Mouse (Mus musculus) forebrain, embryonic 10.5 days (tissue): ENCODE results near the gene Gm12355. TPM values are rescaled to one million over a fixed set of nuclear protein-coding genes. Genes with fewer than 3 reads are reported as not detected.
"Not testable (repeated sequence)": the region's sequence is repeated elsewhere in the genome, so short reads cannot be mapped to it uniquely, and the experiment has no call there.

Source experiments
- DNase-seq: peaks from one replicate; pipeline ENCODE4 v3.0.0-alpha.2; 2017; ENCODE audit warnings: low spot score; ENCODE audit errors: extremely low spot score
- H3K27ac ChIP-seq: fragments of 300-500 bp; sonication (generic); 2 replicates; pipeline ENCODE4 v1.5.1; 2016; ENCODE audit warnings: mild to moderate bottlenecking
- H3K27me3 ChIP-seq: fragments of 300-500 bp; sonication (generic); 2 replicates; pipeline ENCODE4 v1.6.1; 2016; ENCODE audit warnings: mild to moderate bottlenecking; ENCODE audit not compliant: poor library complexity, severe bottlenecking
- H3K36me3 ChIP-seq: fragments of 300-500 bp; sonication (generic); replicated peaks from 2 replicates; pipeline ENCODE4 v1.6.1; 2016; ENCODE audit warnings: mild to moderate bottlenecking, moderate library complexity
- H3K4me1 ChIP-seq: fragments of 300-500 bp; sonication (generic); 2 replicates; pipeline ENCODE4 v1.6.1; 2016
- H3K4me3 ChIP-seq: fragments of 300-500 bp; sonication (generic); 2 replicates; pipeline ENCODE4 v1.5.1; 2016; ENCODE audit warnings: mild to moderate bottlenecking, moderate library complexity
- H3K9me3 ChIP-seq: fragments of 300-500 bp; sonication (generic); 2 replicates; pipeline ENCODE4 v1.6.1; 2016; ENCODE audit warnings: mild to moderate bottlenecking, moderate library complexity
- WGBS: fragments of 180-500 bp; shearing (Covaris S2); methylation state at CpG from one replicate; pipeline ENCODE4 v1.1.7; 2016; 5-methylcytosine and 5-hydroxymethylcytosine counted together
- polyA plus RNA-seq: library from polyadenylated mRNA; unstranded; fragments of >200 nt; fragmentation: Nextera tagmentation; extraction: Ambion mirVana; gene quantifications from 2 replicates; pipeline ENCODE4 v1.2.1, GENCODE M21; 2016

Gm12355 gene
- polyA plus RNA-seq = 1.4 and 1.5 TPM in 2 replicates

GRCm38 (mm10) chr11:98625611-98626410 is at the start of gene Gm12355, which contains the start of gene Gsdma3:
Gene Gm12355, minus strand, starts transcription at chr11:98625661.
Gene Gsdma3, plus strand, starts transcription at chr11:98626360.
- H3K27me3 ChIP-seq = no peaks in the 10 kb centered on the region
- no peak within 1 kb of the TSS for H3K27ac ChIP-seq
- no peak within 1 kb of the TSS for H3K4me3 ChIP-seq
- H3K36me3 ChIP-seq = no peaks in the 10 kb centered on the region
- 90% methylated on average over 10 of the region's 10 CpGs for WGBS
- H3K4me1 ChIP-seq = no peaks in the 10 kb centered on the region
- DNase-seq = no peak
- H3K9me3 ChIP-seq = peaks cover 25% of the 10 kb centered on the region

- H3K9me3 ChIP-seq, H3K27ac ChIP-seq, H3K36me3 ChIP-seq, H3K4me1 ChIP-seq: not testable (repeated sequence)
- WGBS = 8% methylated on average over 7 of the region's 7 CpGs
- peak; percentile 56 for DNase-seq
- Histone ChIP-seq H3K4me3 (0 out of 2 replicates have a peak overlapping the region, but pooled peaks have one; percentile 10), H3K27me3 (peaks cover 17% of the 10 kb centered on the region)
Measured at GRCm38 (mm10) chr11:98673136-98673535, 47.7 kb upstream of the Gm12355 start.

GRCm38 (mm10) chr11:98672482-98672881 is 47.0 kb upstream of the Gm12355 start:
- 92% methylated on average over 5 of the region's 5 CpGs for WGBS
- DNase-seq = no peak
- H3K36me3 ChIP-seq = no peaks in the 10 kb centered on the region

DNA sequence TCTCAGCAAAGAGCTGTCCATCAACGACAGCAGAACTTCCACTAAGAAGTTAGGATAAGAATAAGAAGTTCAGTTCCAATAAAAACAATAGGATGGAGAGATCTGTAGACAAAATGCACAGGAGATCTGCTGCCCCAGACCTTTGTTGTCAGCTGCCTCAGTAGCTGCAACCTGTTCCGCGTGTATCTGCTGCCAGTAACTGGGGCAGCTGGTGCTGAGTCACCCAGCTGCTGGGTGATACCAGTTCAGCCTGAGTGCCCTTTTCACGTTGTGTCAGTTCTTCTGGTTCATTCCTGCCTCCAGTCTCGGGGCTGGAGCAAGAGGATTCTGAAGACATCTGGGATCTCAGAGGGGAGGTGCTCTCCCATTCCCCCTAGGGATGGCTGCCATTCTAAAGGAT is 46.4 kb upstream of the Gm12355 start:
- Histone ChIP-seq H3K4me3 (no peak overlapping the region), H3K4me1 (peaks cover 4% of the 10 kb centered on the region; the same call in 1 of the 2 replicates), H3K9me3 (no peaks in the 10 kb centered on the region), H3K27me3 (peaks cover 30% of the 10 kb centered on the region), H3K36me3 (no peaks in the 10 kb centered on the region), H3K27ac (no peak overlapping the region)
- WGBS = 68% methylated on average over 5 of the region's 5 CpGs
- no peak for DNase-seq

More at GRCm38 (mm10) chr11:98672482-98672881, 47.0 kb upstream of the Gm12355 start:
- Histone ChIP-seq H3K4me3 (no peak overlapping the region), H3K27me3 (peaks cover 24% of the 10 kb centered on the region), H3K27ac (no peak overlapping the region), H3K4me1 (peaks cover 4% of the 10 kb centered on the region; the same call in 1 of the 2 replicates), H3K9me3 (no peaks in the 10 kb centered on the region)

DNA sequence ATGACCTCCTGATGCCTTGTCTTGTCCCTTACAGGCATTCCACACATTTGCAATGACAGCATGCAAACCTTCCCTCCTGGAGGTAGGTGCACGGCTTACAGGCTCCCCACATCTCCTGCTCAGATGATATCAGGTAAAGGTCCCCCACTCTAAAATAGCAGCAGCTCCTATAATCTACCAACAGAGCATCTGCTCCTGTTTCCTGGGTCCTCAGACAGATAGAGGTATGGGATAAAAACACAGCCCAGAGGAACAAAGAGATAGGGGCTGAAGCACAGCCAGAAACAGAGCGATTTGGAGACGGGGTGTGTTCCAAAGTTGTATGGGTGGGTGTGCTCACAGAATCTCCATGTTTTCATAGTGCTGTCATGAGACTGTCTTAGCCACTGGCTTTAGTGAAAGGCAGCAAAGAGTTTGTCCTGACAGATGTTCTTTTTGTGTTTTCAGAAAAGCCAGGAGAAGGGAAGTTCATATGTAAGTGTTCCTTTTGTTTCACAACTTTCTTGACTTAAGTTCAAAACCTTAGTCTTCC is 45.9 kb upstream of the Gm12355 start:
- Histone ChIP-seq H3K27ac (no peak overlapping the region), H3K9me3 (no peaks in the 10 kb centered on the region), H3K4me1 (peaks cover 4% of the 10 kb centered on the region; the same call in 1 of the 2 replicates), H3K36me3 (no peaks in the 10 kb centered on the region), H3K27me3 (peaks cover 35% of the 10 kb centered on the region), H3K4me3 (no peak overlapping the region)
- DNase-seq = no peak
- WGBS = 82% methylated on average over 3 of the region's 3 CpGs

GRCm38 (mm10) chr11:98668984-98669383 is 43.5 kb upstream of the Gm12355 start:
- H3K4me3 ChIP-seq = no peak overlapping the region
- H3K9me3 ChIP-seq = no peaks in the 10 kb centered on the region
- peaks cover 37% of the 10 kb centered on the region for H3K27me3 ChIP-seq
- H3K4me1 ChIP-seq = peaks cover 9% of the 10 kb centered on the region
- H3K36me3 ChIP-seq = no peaks in the 10 kb centered on the region
- DNase-seq = no peak
- H3K27ac ChIP-seq = no peak overlapping the region
- 79% methylated on average over 2 of the region's 2 CpGs for WGBS

- Histone ChIP-seq H3K9me3 (no peaks in the 10 kb centered on the region), H3K36me3 (no peaks in the 10 kb centered on the region), H3K4me1 (peaks cover 5% of the 10 kb centered on the region), H3K27me3 (peaks cover 28% of the 10 kb centered on the region), H3K4me3 (no peak within 1 kb of the TSS), H3K27ac (no peak within 1 kb of the TSS)
- DNase-seq = no peak
- 24% methylated on average over 4 of the region's 4 CpGs for WGBS
Measured at GRCm38 (mm10) chr11:98664091-98664490, 38.6 kb upstream of the Gm12355 start, which contains the start of gene Gsdma. Gene Gsdma, plus strand, starts transcription at chr11:98664351.

DNA sequence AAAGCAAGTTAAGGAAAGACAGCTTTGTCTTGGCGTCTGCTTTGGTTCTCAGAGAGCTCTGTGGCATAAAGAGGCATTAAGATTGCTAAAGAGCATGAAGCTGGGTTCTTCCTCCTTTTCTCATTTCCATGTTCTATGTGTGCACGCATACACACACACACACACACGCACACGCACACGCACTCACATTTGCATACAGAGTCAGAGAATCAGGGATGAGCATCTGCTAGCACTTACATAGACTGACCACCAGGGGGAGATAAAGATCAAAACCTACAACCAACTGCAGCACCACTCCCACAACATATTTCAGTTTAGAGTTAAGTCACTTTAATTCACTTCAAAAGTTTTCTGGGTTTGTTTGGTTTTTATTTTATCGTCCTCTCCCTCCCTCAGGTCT is 35.1 kb upstream of the Gm12355 start:
- no peaks in the 10 kb centered on the region for H3K9me3 ChIP-seq
- no peak overlapping the region for H3K27ac ChIP-seq
- 15% methylated on average over 6 of the region's 6 CpGs for WGBS
- no peak overlapping the region for H3K4me3 ChIP-seq
- peak; percentile 19 for DNase-seq
- peaks cover 5% of the 10 kb centered on the region for H3K4me1 ChIP-seq
- H3K27me3 ChIP-seq = no peaks in the 10 kb centered on the region
- no peaks in the 10 kb centered on the region for H3K36me3 ChIP-seq

DNA sequence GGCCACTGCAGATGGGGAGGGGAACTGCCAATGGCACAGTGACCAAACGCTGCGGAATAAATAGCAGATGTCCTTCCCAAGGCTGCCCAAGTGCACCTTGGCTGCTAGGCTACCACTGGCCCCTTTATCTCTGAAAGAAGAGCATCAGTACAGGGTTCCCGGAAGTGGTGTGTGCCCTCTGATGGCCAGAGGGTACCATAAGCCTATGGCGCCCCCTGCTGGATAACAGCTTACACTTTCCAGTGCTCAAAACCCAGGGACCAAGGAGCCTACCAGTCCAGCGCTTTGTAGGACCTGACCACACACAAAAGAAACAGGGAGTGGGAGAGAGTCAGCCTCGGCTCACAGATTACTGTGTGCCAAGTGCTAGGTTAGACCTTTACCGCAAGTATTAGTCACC is 29.6 kb upstream of the Gm12355 start:
- H3K36me3 ChIP-seq, H3K4me3 ChIP-seq: not testable (repeated sequence)
- WGBS = 15% methylated on average over 7 of the region's 7 CpGs

DNA sequence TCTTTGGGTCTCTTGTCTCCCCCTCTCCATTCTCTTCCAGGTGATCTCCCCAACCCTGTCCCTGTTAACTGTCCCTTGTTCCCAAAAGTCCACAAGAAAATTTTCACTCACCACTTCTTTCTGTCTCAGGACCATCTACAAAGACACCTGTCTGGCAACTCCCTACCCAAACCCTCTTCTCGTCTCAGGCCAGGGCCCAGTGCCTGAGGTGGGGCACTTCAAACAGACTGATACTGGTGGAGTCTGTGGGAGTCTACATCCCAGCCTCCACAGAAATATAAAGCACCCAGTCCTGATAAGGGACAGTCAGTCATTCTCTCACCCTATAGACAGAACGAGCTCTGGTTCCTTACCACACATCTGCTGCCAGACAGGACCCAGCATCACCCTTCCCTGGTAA is 21.0 kb upstream of the Gm12355 start, which contains the start of gene Gsdma2:
Gene Gsdma2, plus strand, starts transcription at position 301 of the 400 bp plus-strand sequence.
- 64% methylated on average over 2 of the region's 2 CpGs for WGBS
- Histone ChIP-seq H3K4me1 (no peaks in the 10 kb centered on the region), H3K36me3 (no peaks in the 10 kb centered on the region), H3K9me3 (no peaks in the 10 kb centered on the region), H3K4me3 (no peak within 1 kb of the TSS), H3K27me3 (no peaks in the 10 kb centered on the region), H3K27ac (no peak within 1 kb of the TSS)
- no peak for DNase-seq

More for the DNA sequence above, 29.6 kb upstream of the Gm12355 start:
- not testable (repeated sequence) for H3K4me1 ChIP-seq, H3K27me3 ChIP-seq, H3K27ac ChIP-seq, H3K9me3 ChIP-seq
- DNase-seq = peak; percentile 65

GRCm38 (mm10) chr11:98645946-98646345 is 20.5 kb upstream of the Gm12355 start:
- Histone ChIP-seq H3K27me3 (no peaks in the 10 kb centered on the region), H3K4me3 (no peak overlapping the region), H3K9me3 (no peaks in the 10 kb centered on the region), H3K4me1 (no peaks in the 10 kb centered on the region), H3K36me3 (no peaks in the 10 kb centered on the region), H3K27ac (no peak overlapping the region)
- DNase-seq = no peak
- 84% methylated on average over 2 of the region's 2 CpGs for WGBS

DNA sequence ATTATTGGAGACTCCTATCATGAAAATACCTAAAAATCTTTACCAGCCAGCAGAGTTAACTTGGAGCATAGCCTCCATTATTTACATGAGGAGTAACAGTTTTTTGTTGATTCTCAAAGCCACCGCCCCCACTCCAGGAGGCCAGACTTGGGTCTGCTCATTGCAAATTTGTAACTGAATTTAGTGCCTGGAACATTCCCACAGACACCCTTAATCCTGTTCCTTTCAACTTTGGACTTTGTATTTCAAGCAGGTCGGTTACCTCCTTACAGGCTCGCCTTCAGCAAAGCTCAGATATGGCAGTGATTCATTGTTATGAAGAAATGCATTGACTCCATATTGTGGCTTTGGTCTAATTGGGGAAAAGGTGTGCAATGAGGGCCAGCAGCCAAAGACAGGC is 19.3 kb upstream of the Gm12355 start:
- H3K27ac ChIP-seq = no peak overlapping the region
- no peak overlapping the region for H3K4me3 ChIP-seq
- WGBS = 88% methylated on average over 3 of the region's 3 CpGs
- no peaks in the 10 kb centered on the region for H3K4me1 ChIP-seq
- H3K27me3 ChIP-seq = no peaks in the 10 kb centered on the region
- no peaks in the 10 kb centered on the region for H3K36me3 ChIP-seq
- DNase-seq = no peak
- no peaks in the 10 kb centered on the region for H3K9me3 ChIP-seq

GRCm38 (mm10) chr11:98640091-98640490 is 14.6 kb upstream of the Gm12355 start:
- Histone ChIP-seq H3K9me3 (no peaks in the 10 kb centered on the region), H3K36me3 (no peaks in the 10 kb centered on the region), H3K27ac (no peak overlapping the region), H3K27me3 (no peaks in the 10 kb centered on the region), H3K4me3 (no peak overlapping the region), H3K4me1 (no peaks in the 10 kb centered on the region)
- no peak for DNase-seq
- 78% methylated on average over 5 of the region's 5 CpGs for WGBS
